Mouse (Mus musculus): ENCODE results near the gene Shank2.

The Shank2 gene

DNA sequence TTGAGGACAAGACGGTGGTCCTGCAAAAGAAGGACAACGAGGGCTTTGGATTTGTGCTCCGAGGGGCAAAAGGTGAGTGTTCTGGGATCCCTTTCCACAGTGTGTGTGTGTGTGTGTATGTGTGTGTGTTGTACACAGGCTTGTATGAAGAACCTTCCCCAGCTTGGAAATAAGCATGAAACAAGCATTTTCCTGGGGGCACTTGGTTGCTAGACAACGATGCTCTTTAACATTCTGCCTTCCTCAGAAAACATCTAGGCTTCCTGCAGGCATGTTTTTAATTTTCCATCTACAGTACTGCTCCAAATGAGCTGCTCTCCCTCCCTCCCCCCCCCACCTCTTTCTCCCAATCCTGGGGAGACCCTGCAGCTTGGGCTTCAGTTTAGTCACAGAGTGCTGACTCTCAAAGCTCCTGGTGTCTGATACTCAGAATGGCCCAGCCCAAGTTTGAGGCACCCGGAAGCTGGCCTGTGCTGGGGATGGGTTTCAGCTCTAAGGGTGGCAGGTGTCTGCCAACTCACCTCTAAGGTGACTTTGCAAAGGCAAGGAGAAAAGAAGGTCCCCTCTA, 283.4 kb downstream of the Shank2 start:
- DNase-seq, result no peak

- DNase-seq, result peak in 1 of 2 experiments; percentile 20
Observed at GRCm38 (mm10) chr7:144285912-144286311, 284.2 kb downstream of the Shank2 start.

- no peak for DNase-seq
Observed at GRCm38 (mm10) chr7:144287991-144288390, 286.3 kb downstream of the Shank2 start.

DNA sequence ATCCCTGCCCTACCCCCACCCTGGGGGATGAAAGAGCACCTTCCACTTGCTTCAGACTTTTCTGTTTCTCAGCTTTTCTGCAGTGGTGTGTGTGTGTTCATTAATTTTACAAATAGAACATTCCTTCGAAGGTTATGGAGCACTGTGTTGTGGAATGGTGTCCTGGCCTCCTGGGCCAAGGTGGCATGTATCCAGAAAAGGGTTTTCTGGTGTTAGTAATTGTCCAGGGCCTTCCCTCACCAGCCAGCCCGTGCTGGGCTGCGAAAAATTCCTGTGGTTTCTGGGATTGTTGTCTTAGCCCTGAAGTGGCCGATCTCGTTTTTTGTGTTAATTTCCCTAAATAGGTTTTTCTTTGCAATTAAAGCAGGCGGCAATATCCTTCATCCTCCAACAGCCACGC, 289.8 kb downstream of the Shank2 start:
- no peak for DNase-seq

DNA sequence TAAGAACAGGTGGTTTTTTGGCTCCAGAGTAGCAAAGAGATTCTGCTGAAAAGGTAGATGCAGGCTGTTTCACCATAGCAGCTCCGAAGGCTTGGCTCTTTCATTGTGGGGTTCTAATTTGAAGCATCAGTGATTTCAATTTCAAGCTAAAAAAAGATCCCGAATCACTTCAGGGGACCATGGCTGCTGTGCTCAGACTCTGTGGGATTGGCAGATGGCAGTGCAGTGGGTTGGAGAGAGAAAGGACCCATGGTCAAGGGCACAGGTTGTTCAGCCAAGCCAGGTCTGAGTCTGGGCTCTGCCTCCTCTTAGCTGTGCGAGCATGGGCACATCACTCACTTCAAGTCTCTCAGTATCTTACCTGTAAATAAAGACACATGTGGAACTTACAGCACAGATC, 291.9 kb downstream of the Shank2 start:
- no peak for DNase-seq

GRCm38 (mm10) chr7:144294239-144295200, 292.8 kb downstream of the Shank2 start:
- no peak for DNase-seq

- no peak for DNase-seq
Observed at GRCm38 (mm10) chr7:144299351-144299750, 297.6 kb downstream of the Shank2 start.

- DNase-seq, result peak; percentile 76 to 80
Observed at GRCm38 (mm10) chr7:144301646-144302045, 299.9 kb downstream of the Shank2 start.

DNA sequence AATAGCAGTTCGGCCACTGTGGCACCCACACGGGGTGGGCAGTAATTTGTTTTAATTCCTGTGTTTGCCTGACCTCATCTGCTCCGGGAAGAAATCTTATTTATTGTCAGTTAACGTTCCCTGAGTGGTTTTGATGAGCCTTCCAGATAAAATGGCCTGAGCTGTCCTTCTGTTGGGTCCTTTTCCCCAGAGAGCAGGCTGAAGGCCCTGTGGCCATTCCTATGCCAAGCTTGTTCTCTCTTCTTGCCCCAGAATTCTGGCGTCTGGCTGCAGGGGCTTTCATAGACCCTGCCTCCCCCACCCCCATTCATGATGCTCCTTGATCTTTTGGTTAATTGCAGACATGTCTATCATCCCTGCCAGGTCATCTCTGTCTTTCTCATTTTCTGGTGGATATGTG, 300.8 kb downstream of the Shank2 start:
- DNase-seq, result no peak

- no peak for DNase-seq
Observed at GRCm38 (mm10) chr7:144307853-144308409, 306.2 kb downstream of the Shank2 start.

DNA sequence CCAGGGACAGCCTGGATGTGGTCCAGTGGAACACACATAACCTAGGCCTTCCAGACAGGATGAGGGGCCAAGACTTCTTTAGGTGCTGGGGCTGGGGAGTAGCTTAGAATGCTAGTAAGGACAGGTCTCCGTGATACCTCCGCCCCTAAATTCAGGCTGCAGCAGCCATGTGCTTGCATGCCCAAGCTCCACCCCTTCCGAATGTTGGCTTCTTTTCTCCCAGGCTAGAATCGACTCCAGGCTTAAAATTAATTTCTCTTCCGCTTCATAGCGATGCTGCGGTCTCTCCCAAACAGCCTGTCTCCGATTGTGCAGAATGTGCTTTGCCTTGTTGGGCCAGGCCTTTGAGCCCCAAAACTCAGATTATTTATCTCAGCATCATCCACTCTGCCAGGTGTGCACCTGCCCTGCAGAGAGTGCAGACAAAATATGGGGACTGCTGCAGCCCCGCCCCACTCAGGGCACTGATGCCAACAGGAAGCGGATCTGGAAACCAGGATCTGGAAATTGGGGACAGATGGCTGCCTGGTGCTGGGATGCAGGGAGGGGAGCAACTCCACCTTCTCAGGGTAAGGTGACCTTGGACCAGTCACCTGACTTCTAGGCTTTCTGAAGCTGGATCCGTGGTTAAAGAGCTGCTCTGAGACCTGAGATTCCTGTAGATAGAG, 312.8 kb downstream of the Shank2 start:
- peak in 1 of 2 experiments; percentile 28 for DNase-seq

GRCm38 (mm10) chr7:144316224-144316623, 314.5 kb downstream of the Shank2 start:
- DNase-seq, result no peak

- DNase-seq, result no peak
Observed at GRCm38 (mm10) chr7:144316797-144317196, 315.1 kb downstream of the Shank2 start.

GRCm38 (mm10) chr7:144324077-144324476, 322.3 kb downstream of the Shank2 start:
- DNase-seq, result peak in 1 of 2 experiments; percentile 24

GRCm38 (mm10) chr7:144324861-144325260, 323.1 kb downstream of the Shank2 start:
- no peak for DNase-seq

GRCm38 (mm10) chr7:144325603-144326002, 323.9 kb downstream of the Shank2 start:
- peak in 1 of 2 experiments; percentile 24 for DNase-seq

- DNase-seq, result peak; percentile 25 to 30
Observed at GRCm38 (mm10) chr7:144329403-144329890, 327.7 kb downstream of the Shank2 start.

- DNase-seq, result no peak
Observed at GRCm38 (mm10) chr7:144336626-144337025, 334.9 kb downstream of the Shank2 start.

GRCm38 (mm10) chr7:144338694-144339093, 337.0 kb downstream of the Shank2 start:
- DNase-seq, result no peak

- DNase-seq, result no peak
Observed at GRCm38 (mm10) chr7:144340376-144340775, 338.6 kb downstream of the Shank2 start.

- no peak for DNase-seq
Observed at GRCm38 (mm10) chr7:144366133-144366532, 364.4 kb downstream of the Shank2 start.

GRCm38 (mm10) chr7:144373059-144373458, 371.3 kb downstream of the Shank2 start:
- DNase-seq, result no peak

- DNase-seq, result no peak
Observed at GRCm38 (mm10) chr7:144375483-144375882, 373.8 kb downstream of the Shank2 start.
